Mouse (Mus musculus) midbrain, embryonic 10.5 days (tissue): ENCODE measurements around the gene Narfl. TPM values are rescaled to one million over a fixed set of nuclear protein-coding genes. Genes with fewer than 3 reads are reported as not detected.
A peak's percentile ranks its signal among the peaks of the same experiment; 100 is the strongest.
"Not testable (repeated sequence)": the region's sequence is repeated elsewhere in the genome, so short reads cannot be mapped to it uniquely, and the experiment has no call there.

ENCODE experiments used
- DNase-seq: peaks from one replicate; pipeline ENCODE4 v3.0.0-alpha.2; 2017; ENCODE audit warnings: low spot score
- H3K27ac ChIP-seq: fragments of 300-500 bp; sonication (generic); replicated peaks from 2 replicates; pipeline ENCODE4 v1.5.1; 2016; ENCODE audit warnings: mild to moderate bottlenecking
- H3K27me3 ChIP-seq: fragments of 300-500 bp; sonication (generic); 2 replicates; pipeline ENCODE4 v1.6.1; 2016; ENCODE audit warnings: low read depth, mild to moderate bottlenecking; ENCODE audit not compliant: poor library complexity, severe bottlenecking
- H3K36me3 ChIP-seq: fragments of 300-500 bp; sonication (generic); 2 replicates; pipeline ENCODE4 v1.6.1; 2016; ENCODE audit warnings: mild to moderate bottlenecking, moderate library complexity
- H3K4me1 ChIP-seq: fragments of 300-500 bp; sonication (generic); 2 replicates; pipeline ENCODE4 v1.6.1; 2016
- H3K4me3 ChIP-seq: fragments of 300-500 bp; sonication (generic); 2 replicates; pipeline ENCODE4 v1.5.1; 2016; ENCODE audit warnings: mild to moderate bottlenecking, moderate library complexity
- H3K9me3 ChIP-seq: fragments of 300-500 bp; sonication (generic); replicated peaks from 2 replicates; pipeline ENCODE4 v1.6.1; 2016; ENCODE audit warnings: mild to moderate bottlenecking
- WGBS: fragments of 180-500 bp; shearing (Covaris S2); methylation state at CpG from one replicate; pipeline ENCODE4 v1.1.7; 2016; 5-methylcytosine and 5-hydroxymethylcytosine counted together
- polyA plus RNA-seq: library from polyadenylated mRNA; unstranded; fragments of >200 nt; fragmentation: Nextera tagmentation; extraction: Ambion mirVana; gene quantifications from 2 replicates; pipeline ENCODE4 v1.2.1, GENCODE M21; 2016

Narfl gene
- 28.1 and 29.5 TPM in 2 replicates for polyA plus RNA-seq

GRCm38 (mm10) chr17:25773549-25774120 lies at the start of gene Narfl:
TSS of gene Narfl (plus strand) at chr17:25773776.
- H3K27ac ChIP-seq, result peak within 1 kb of the TSS; percentile 87

GRCm38 (mm10) chr17:25723919-25724318 lies 49.7 kb upstream of the Narfl start:
- Histone ChIP-seq H3K27me3 (0 out of 2 replicates have a peak, but pooled peaks cover 6% of the 10 kb centered on the region), H3K27ac (no peak overlapping the region), H3K9me3 (no peaks in the 10 kb centered on the region), H3K4me3 (no peak overlapping the region), H3K4me1 (peaks cover 45% of the 10 kb centered on the region), H3K36me3 (peaks cover 69% of the 10 kb centered on the region)
- DNase-seq, result no peak
- 89% methylated on average over 7 of the region's 7 CpGs for WGBS

More at GRCm38 (mm10) chr17:25773549-25774120, at the start of gene Narfl:
- peaks cover 24% of the 10 kb centered on the region for H3K4me1 ChIP-seq
- peaks cover 13% of the 10 kb centered on the region for H3K36me3 ChIP-seq
- DNase-seq, result peak; percentile 98
- peaks cover 14% of the 10 kb centered on the region; the same call in 1 of the 2 replicates for H3K27me3 ChIP-seq
- under 1% methylated on average over 37 of the region's 37 CpGs for WGBS
- no peaks in the 10 kb centered on the region for H3K9me3 ChIP-seq
- peak within 1 kb of the TSS; percentile 81 for H3K4me3 ChIP-seq

GRCm38 (mm10) chr17:25725264-25725663 lies 48.3 kb upstream of the Narfl start:
- Histone ChIP-seq H3K9me3 (no peaks in the 10 kb centered on the region), H3K36me3 (peaks cover 67% of the 10 kb centered on the region), H3K27ac (no peak overlapping the region), H3K4me1 (peaks cover 47% of the 10 kb centered on the region), H3K27me3 (no peaks in the 10 kb centered on the region), H3K4me3 (0 out of 2 replicates have a peak overlapping the region, but pooled peaks have one; percentile 74)
- WGBS, result 80% methylated on average over 6 of the region's 6 CpGs
- no peak for DNase-seq

- H3K4me3 ChIP-seq, result peak within 1 kb of the TSS; percentile 74
- peaks cover 60% of the 10 kb centered on the region for H3K36me3 ChIP-seq
- H3K4me1 ChIP-seq, result peaks cover 52% of the 10 kb centered on the region
- H3K9me3 ChIP-seq, result no peaks in the 10 kb centered on the region
- H3K27me3 ChIP-seq, result no peaks in the 10 kb centered on the region
- peak within 1 kb of the TSS; percentile 88 for H3K27ac ChIP-seq
- DNase-seq, result peak; percentile 98
- WGBS, result 1% methylated on average over 37 of the region's 37 CpGs
Measured at GRCm38 (mm10) chr17:25727265-25728008, 46.1 kb upstream of the Narfl start, which contains the start of the genes Chtf18 and Rpusd1. TSS of gene Chtf18 (minus strand) at chr17:25727419. TSS of gene Rpusd1 (plus strand) at chr17:25727670.

DNA sequence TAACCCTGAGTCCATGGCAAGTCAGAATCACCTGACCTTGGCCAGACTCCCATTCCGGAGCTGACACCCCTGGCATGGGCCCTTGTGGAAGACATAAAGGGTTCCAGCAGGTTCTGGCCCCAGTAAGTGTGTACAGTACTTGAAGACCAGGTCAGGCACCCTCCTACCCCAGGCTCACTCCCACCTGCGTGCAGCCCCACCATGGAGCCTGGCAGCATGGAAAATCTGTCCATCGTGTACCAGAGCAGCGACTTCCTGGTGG lies 45.6 kb upstream of the Narfl start:
- Histone ChIP-seq H3K27me3 (no peaks in the 10 kb centered on the region), H3K9me3 (no peaks in the 10 kb centered on the region), H3K36me3 (peaks cover 54% of the 10 kb centered on the region), H3K4me1 (peaks cover 53% of the 10 kb centered on the region), H3K4me3 (peak overlapping the region; percentile 74), H3K27ac (peak overlapping the region; percentile 88)
- 36% methylated on average over 4 of the region's 4 CpGs for WGBS
- no peak for DNase-seq

DNA sequence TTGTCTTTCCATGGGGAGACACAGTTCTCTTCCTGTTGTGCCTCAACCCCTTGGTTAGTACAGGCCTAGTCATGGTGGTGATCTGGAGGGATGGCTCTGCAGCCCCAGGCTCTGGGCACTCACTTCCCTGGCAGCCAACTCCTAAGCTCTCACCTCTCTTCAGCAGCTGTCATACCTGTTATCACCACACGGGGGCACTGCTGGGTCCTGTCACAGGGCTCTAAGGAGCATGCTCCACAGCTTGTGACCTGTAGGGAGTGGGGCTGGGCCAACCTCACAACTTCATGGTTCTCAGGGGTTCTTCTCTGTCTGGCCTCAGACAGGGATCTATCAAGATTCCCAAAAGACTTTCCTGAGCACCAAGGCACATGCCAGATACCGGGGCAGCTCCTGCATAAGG lies 41.5 kb upstream of the Narfl start:
- Histone ChIP-seq H3K27me3 (no peaks in the 10 kb centered on the region), H3K27ac (0 out of 2 replicates have a peak overlapping the region, but pooled peaks have one; percentile 14), H3K36me3 (peaks cover 25% of the 10 kb centered on the region), H3K4me1 (peaks cover 24% of the 10 kb centered on the region), H3K4me3 (no peak overlapping the region), H3K9me3 (no peaks in the 10 kb centered on the region)
- WGBS, result 24% methylated on average over 2 of the region's 2 CpGs
- peak; percentile 91 for DNase-seq

- Histone ChIP-seq H3K4me1 (peaks cover 5% of the 10 kb centered on the region), H3K36me3 (peaks cover 15% of the 10 kb centered on the region), H3K4me3 (no peak overlapping the region), H3K27ac (no peak overlapping the region), H3K27me3 (no peaks in the 10 kb centered on the region), H3K9me3 (no peaks in the 10 kb centered on the region)
- WGBS, result 85% methylated on average over 5 of the region's 5 CpGs
- DNase-seq, result no peak
Measured at GRCm38 (mm10) chr17:25735246-25735645, 38.3 kb upstream of the Narfl start.

DNA sequence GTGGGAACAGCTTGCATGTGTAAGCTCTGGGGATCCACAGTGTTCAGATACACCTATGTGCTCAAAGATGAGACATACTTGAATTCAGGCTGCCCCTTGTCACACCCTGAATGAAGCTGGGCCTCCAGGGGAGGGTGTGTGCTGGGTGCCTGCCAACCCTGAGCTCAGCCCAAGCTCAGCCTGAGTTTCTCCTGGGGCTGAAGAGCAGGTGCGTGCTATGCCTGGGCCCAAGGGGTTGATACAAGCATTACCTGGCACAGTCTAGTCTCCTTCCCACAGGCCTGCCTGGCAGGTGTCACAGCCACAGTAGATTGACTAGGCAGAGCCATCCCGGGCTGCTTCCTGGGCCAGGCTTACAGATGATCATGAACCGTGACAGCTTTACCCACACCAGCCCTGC lies 37.8 kb upstream of the Narfl start, which contains the start of gene Mslnl:
Gene Mslnl, plus strand, starts transcription at position 298 of the 400 bp plus-strand sequence.
- 79% methylated on average over 3 of the region's 3 CpGs for WGBS

DNA sequence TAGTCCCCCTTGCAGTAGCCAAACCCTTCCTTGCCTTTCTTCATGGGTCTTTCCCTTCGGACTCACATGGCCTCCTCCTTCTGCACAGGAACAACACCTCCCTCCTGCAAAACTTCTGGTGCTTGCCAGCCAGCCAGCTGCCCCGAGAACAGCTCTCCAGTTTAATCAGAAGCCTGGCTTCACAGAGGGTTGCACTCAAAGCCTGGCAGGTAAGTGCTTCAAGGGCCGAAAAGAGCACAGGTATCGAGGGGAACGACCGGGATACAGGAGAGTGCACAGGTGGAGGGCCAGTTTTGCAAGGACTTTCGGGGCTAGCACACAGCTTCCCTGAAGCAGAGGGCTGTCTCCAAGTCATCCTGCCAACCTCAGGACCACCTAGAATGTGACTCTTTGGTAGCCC lies 34.7 kb upstream of the Narfl start:
- no peak overlapping the region for H3K27ac ChIP-seq
- WGBS, result 80% methylated on average over 7 of the region's 7 CpGs
- H3K9me3 ChIP-seq, result no peaks in the 10 kb centered on the region
- H3K36me3 ChIP-seq, result no peaks in the 10 kb centered on the region
- H3K27me3 ChIP-seq, result no peaks in the 10 kb centered on the region
- no peak for DNase-seq
- H3K4me3 ChIP-seq, result no peak overlapping the region
- H3K4me1 ChIP-seq, result no peaks in the 10 kb centered on the region

More for the DNA sequence above, 37.8 kb upstream of the Narfl start, which contains the start of gene Mslnl:
- H3K27me3 ChIP-seq, result no peaks in the 10 kb centered on the region
- peaks cover 10% of the 10 kb centered on the region for H3K36me3 ChIP-seq
- no peaks in the 10 kb centered on the region for H3K9me3 ChIP-seq
- H3K4me3 ChIP-seq, result no peak within 1 kb of the TSS
- no peak within 1 kb of the TSS for H3K27ac ChIP-seq
- DNase-seq, result no peak
- peaks cover 5% of the 10 kb centered on the region for H3K4me1 ChIP-seq

- H3K4me3 ChIP-seq, H3K27me3 ChIP-seq, H3K36me3 ChIP-seq, H3K4me1 ChIP-seq, DNase-seq, H3K27ac ChIP-seq, H3K9me3 ChIP-seq: not testable (repeated sequence)
- 74% methylated on average over 12 of the region's 12 CpGs for WGBS
Measured at GRCm38 (mm10) chr17:25741471-25741870, 32.1 kb upstream of the Narfl start.

DNA sequence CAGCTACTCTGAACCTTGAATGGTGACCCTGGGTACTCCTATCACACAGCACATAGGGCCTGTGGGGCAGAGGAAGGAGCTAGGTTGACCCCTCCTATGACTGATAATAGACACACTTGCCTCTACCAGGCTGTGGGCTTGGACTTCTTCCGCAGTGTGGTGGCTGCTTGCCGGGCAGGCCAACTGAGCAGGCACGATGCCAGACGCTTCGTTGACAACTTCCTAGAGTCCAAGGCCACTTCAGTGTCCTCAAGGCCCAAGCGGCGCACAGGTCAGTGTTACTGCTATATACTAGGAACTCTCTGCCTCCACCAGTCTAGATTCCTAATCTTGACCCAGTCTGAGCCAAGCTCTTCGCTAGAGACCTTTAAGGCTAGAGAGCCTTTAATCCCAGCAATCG lies 29.7 kb upstream of the Narfl start:
- H3K36me3 ChIP-seq, result no peaks in the 10 kb centered on the region
- WGBS, result 95% methylated on average over 9 of the region's 9 CpGs
- no peak overlapping the region for H3K27ac ChIP-seq
- peaks cover 5% of the 10 kb centered on the region; the same call in 1 of the 2 replicates for H3K4me1 ChIP-seq
- no peaks in the 10 kb centered on the region for H3K9me3 ChIP-seq
- H3K4me3 ChIP-seq, result no peak overlapping the region
- no peak for DNase-seq
- no peaks in the 10 kb centered on the region for H3K27me3 ChIP-seq

GRCm38 (mm10) chr17:25744311-25744710 lies 29.3 kb upstream of the Narfl start:
- Histone ChIP-seq H3K36me3 (no peaks in the 10 kb centered on the region), H3K4me3 (no peak overlapping the region), H3K27me3 (no peaks in the 10 kb centered on the region), H3K27ac (no peak overlapping the region), H3K4me1 (peaks cover 5% of the 10 kb centered on the region; the same call in 1 of the 2 replicates), H3K9me3 (no peaks in the 10 kb centered on the region)
- 79% methylated on average over 10 of the region's 10 CpGs for WGBS
- no peak for DNase-seq

DNA sequence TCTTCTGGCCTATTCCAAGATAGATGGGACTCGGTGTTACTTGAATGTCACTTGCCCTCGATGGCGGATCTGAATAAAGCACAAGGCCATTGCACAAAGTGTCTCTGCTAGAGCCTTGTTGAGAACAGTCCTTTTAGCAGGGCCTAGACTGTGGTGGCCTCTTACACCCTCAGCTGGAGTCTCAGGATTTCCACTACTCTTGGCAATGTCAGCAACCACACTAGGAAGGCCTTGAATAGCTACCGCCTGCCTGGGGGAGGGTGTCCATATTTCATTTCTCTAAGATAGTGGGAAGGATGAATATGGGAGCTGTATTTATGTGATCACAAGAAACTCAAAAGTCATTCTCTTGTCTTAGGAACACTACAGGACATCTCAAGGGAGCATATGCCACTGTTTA lies 25.3 kb upstream of the Narfl start:
- Histone ChIP-seq H3K36me3 (no peaks in the 10 kb centered on the region), H3K4me3 (no peak overlapping the region), H3K27ac (no peak overlapping the region), H3K27me3 (no peaks in the 10 kb centered on the region; the same call in 1 of the 2 replicates), H3K4me1 (peaks cover 5% of the 10 kb centered on the region; the same call in 1 of the 2 replicates), H3K9me3 (no peaks in the 10 kb centered on the region)
- 91% methylated on average over 4 of the region's 4 CpGs for WGBS
- DNase-seq, result no peak
